Mouse (Mus musculus): ENCODE measurements around the gene Slc25a30. TPM values are rescaled to one million over a fixed set of nuclear protein-coding genes. Genes with fewer than 3 reads are reported as not detected.
"Not testable (repeated sequence)": the region's sequence is repeated elsewhere in the genome, so short reads cannot be mapped to it uniquely, and the experiment has no call there.

Slc25a30 gene
- total RNA-seq, 2 experiments from 2014 or later: 12.8 to 15.7 TPM

DNA sequence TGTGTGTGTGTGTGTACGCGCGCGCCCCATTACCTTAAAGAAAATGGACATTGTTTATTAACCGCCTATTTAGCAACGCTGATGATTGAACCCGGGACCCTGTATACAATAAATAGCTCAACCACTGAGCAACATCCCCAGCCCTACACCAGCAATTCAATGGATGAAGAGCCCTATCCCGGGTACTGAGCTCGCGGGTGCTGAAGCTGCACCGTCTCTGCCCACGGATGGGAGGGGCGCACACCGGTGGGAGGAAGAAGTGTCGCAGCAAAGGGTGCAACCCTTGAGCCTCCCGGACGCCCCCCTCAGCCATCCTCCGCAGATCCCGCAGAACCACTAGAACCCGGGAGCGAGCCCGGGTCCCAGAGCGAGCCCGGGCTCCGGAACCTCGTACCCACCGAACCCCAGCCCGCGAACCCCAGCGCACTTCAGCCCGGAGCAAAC lies 391 bp downstream of the Slc25a30 start:
- DNase-seq (ENCODE audit: low spot score in 2 of 2): peak; percentile 26 to 48
- H3K27ac ChIP-seq: peak overlapping the region; percentile 88
- peak; percentile 22; the same call in 1 of the 2 replicates for TF ChIP-seq CTCF (conservative IDR thresholded peaks at IDR 0.05)

DNA sequence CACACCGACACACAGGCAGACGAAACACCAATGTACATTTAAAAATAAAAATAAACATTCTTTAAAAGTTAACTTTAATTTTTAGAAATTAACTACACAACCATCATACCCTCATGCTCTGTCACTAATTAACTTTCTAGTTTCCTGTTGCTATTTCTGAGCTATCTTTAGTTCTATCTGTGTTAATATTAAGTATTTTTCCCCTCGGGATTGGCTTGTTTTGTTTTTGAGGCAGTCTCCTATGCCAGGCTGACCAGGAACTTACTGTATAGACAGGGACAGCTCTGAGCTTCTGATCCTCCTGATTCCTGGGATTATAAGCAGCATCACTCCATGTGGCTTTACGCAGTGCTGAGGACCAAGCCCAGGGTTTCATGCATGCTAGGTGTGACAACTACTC lies 6.9 kb downstream of the Slc25a30 start:
- H3K4me3 ChIP-seq: no peak overlapping the region
- H3K27ac ChIP-seq: no peak overlapping the region
- TF ChIP-seq CTCF (conservative IDR thresholded peaks at IDR 0.05): no peak
- no peak for DNase-seq (ENCODE audit: low spot score in 2 of 2)

More for the DNA sequence above, 391 bp downstream of the Slc25a30 start:
- peak overlapping the region; percentile 88 for H3K4me3 ChIP-seq

GRCm38 (mm10) chr14:75776637-75777036 lies 10.2 kb downstream of the Slc25a30 start:
- no peak for TF ChIP-seq CTCF (conservative IDR thresholded peaks at IDR 0.05)
- Histone ChIP-seq H3K27ac (no peak overlapping the region), H3K4me3 (no peak overlapping the region)
- no peak for DNase-seq (ENCODE audit: low spot score in 2 of 2)

DNA sequence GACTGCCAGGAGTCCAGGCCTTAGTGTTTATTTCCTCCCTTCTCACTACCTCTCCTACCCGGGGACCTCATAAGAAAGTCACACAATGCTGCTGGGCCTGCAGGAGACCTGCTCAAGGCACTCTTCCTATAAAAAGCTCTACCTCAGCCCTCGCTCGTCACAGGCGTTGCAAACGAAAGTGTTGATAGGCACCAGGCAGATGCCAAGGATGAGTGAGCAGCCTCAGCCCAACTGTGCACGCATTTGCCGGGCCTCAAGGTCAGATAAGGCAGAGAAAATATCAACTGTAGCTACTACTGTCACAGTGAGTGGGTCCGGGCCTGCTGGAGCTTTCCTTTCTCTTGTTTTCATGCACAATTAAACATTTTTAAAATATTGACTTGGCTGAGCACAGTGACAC lies 13.4 kb downstream of the Slc25a30 start:
- no peak for TF ChIP-seq CTCF (conservative IDR thresholded peaks at IDR 0.05)
- H3K27ac ChIP-seq: no peak overlapping the region
- no peak overlapping the region for H3K4me3 ChIP-seq
- DNase-seq (ENCODE audit: low spot score in 2 of 2): no peak

DNA sequence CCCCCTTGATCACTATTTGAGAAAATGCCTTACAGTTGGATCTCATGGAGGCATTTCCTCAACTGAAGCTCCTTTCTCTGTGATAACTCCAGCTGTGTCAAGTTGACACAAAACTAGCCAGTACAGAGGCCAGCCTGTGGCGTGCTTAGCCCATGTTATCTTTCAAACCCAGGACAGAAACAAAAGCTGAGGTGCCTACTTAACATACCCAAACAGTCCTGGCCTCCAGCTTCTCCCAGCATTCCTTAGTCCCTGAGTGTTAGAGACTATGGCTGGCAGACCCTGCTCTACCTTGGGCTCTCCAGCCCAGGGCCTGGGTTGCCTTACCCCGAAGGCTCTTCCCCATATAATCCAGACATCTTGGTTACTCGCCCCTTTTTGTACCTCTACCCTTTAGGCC lies 14.4 kb downstream of the Slc25a30 start:
- H3K4me3 ChIP-seq; DNase-seq (ENCODE audit: low spot score in 2 of 2); H3K27ac ChIP-seq: not testable (repeated sequence)

GRCm38 (mm10) chr14:75771101-75771501 lies 15.7 kb downstream of the Slc25a30 start:
- H3K4me3 ChIP-seq: no peak overlapping the region
- TF ChIP-seq CTCF (conservative IDR thresholded peaks at IDR 0.05): peak; percentile 58
- peak overlapping the region; percentile 54; the same call in 1 of the 2 replicates for H3K27ac ChIP-seq
- peak in 1 of 2 experiments; percentile 30 for DNase-seq (ENCODE audit: low spot score in 2 of 2)

GRCm38 (mm10) chr14:75769334-75769733 lies 17.5 kb downstream of the Slc25a30 start:
- H3K27ac ChIP-seq: no peak overlapping the region
- TF ChIP-seq CTCF (conservative IDR thresholded peaks at IDR 0.05): no peak
- no peak overlapping the region for H3K4me3 ChIP-seq
- no peak for DNase-seq (ENCODE audit: low spot score in 2 of 2)

DNA sequence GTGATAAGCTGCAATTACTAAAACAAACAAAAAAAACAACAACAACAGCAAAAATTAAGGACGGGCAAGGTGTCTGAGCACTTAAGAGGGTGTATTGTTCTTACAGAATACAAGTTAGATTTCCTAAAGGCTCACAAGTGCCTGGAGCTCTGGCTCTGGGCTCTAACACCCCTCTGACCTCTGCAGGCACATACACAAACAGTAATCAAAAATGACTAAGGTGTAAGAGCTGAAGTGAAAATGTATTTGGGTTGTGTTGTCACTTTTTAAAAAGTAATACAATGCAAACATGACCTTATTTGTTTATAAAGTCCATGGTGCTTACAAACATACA lies 18.6 kb downstream of the Slc25a30 start:
- no peak; the same call in none of the 2 replicates for TF ChIP-seq CTCF (conservative IDR thresholded peaks at IDR 0.05)
- Histone ChIP-seq H3K4me3 (no peak overlapping the region), H3K27ac (no peak overlapping the region)
- DNase-seq (ENCODE audit: low spot score in 2 of 2): no peak

DNA sequence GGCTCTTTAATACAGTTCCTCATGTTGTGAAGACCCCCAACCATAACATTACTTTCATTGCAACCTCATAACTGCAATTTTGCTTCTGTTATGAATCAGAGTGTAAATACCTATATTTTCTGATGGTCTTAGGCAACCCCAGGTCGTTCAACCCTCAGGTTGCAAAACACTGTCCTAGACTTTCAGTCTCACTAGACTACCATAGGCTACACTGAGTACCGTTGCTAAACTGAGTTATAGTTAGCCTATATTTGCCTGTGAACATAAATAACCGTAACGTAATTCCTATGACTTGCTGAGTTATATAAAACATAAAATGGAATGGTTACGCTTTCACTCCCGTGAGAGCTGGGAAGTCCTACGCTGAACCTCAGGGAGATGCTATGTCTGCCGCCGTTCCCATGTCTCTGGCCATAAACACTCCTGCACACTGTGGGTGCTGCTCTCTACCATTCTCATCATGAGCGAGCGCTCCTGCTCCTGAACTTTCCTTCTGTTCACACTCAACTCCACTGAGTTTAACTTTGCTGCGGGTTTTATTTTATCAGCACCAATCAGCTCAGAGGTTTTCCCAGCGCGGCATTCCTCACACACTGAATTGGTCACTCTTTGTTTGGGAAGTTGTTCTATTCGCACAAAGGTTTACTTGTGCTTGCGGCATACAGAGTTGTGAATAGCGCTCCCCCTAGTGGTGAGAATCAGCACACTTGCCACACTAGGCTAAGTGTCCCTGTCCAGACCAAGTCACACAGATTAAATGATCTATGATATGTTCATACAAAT lies 19.2 kb downstream of the Slc25a30 start:
- Histone ChIP-seq H3K4me3 (peak overlapping the region; percentile 22; the same call in 1 of the 2 replicates), H3K27ac (no peak overlapping the region)

GRCm38 (mm10) chr14:75761028-75761805 lies 25.6 kb downstream of the Slc25a30 start:
- no peak overlapping the region for H3K4me3 ChIP-seq
- peak; percentile 92 for TF ChIP-seq CTCF (conservative IDR thresholded peaks at IDR 0.05)
- no peak overlapping the region for H3K27ac ChIP-seq
- DNase-seq (ENCODE audit: low spot score in 2 of 2): peak in 1 of 2 experiments; percentile 63

More for the DNA sequence above, 19.2 kb downstream of the Slc25a30 start:
- peak; percentile 74 to 80 for DNase-seq (ENCODE audit: low spot score in 2 of 2)
- TF ChIP-seq CTCF (conservative IDR thresholded peaks at IDR 0.05): peak; percentile 95

DNA sequence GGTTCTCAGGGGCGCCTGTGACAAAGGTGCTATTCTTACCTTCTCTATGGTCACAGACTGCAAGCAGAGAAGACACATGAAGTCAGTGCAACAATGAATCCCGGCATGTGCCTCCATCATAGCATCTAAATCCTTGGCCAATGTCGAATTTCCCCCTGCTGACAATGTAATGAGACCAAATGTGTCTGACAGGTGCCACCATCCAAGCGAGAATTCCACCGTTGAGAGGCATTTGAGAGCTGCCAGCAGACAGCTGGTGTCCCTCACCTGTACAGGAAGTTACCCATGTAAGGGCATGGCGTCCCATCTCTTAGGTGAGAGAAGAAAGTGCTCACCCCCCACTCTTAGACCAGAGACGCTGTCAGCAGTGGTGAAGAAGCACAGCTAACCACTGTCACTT lies 28.4 kb downstream of the Slc25a30 start:
- no peak for TF ChIP-seq CTCF (conservative IDR thresholded peaks at IDR 0.05)
- H3K27ac ChIP-seq: no peak overlapping the region
- DNase-seq (ENCODE audit: low spot score in 2 of 2): no peak
- H3K4me3 ChIP-seq: no peak overlapping the region

DNA sequence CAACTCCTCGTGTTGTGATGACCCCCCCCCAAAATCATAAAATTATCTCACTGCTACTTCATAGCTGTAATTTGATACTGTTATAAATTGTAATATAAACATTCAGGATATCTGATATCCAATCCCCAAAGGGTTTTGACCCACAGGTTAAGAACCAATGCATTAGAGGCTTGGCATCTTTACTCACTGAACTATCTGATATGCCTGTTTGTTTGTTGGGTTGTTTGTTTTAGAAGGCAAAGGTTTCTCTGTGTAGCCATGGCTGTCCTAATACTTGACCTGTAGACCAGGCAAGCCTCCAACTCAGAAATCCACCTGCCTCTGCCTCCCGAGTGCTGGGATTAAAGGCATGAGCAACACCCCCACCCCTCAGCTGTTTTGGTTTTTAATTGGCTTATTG lies 29.0 kb downstream of the Slc25a30 start:
- DNase-seq (ENCODE audit: low spot score in 2 of 2): no peak
- TF ChIP-seq CTCF (conservative IDR thresholded peaks at IDR 0.05): no peak
- Histone ChIP-seq H3K27ac (no peak overlapping the region), H3K4me3 (no peak overlapping the region)

GRCm38 (mm10) chr14:75756971-75757370 lies 29.9 kb downstream of the Slc25a30 start:
- H3K27ac ChIP-seq: no peak overlapping the region
- no peak overlapping the region for H3K4me3 ChIP-seq
- no peak for DNase-seq (ENCODE audit: low spot score in 2 of 2)
- TF ChIP-seq CTCF (conservative IDR thresholded peaks at IDR 0.05): no peak

Measured in layer of hippocampus, adult 2 months (tissue).